Mouse (Mus musculus): ENCODE results near the gene C7. TPM values are rescaled to one million over a fixed set of nuclear protein-coding genes. Genes with fewer than 3 reads are reported as not detected.

The C7 gene
- total RNA-seq, 2 experiments from 2014 or later = 0.94 to 2.6 TPM

DNA sequence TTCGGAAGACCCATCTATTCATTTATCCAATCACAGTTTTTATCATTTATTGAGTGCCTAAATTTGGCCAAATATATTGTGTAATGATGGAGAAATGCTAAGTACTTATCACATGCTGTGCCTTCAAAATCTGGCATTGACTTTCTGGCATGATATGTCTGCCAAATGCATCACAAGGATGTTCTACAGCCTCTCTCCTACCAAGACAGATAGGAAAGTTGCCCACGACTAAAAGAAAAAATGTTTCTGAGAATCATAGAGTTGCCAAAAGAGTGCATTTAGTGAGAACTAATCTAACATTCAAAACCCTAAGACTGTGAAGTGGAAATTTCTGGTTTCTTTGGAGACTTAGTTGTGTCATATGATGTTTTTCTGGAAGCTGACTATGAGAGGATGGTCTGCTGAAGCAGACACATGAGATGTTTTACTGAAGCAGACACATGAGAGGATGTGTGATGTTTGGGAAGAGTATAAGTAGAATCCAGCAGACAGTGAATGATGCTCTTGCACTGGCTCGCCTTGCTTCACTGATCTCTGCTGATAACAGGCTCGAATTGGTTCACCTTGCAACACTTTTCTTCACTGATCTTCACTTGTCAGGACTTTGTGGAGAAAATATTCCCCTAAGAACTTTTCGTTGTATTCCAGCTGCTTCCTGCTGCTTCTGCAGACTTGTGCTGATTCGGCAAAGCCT lies 59.9 kb downstream of the C7 start:
- intact Hi-C loops (cut with DNase I) = no loop called here
- no peak for DNase-seq

DNA sequence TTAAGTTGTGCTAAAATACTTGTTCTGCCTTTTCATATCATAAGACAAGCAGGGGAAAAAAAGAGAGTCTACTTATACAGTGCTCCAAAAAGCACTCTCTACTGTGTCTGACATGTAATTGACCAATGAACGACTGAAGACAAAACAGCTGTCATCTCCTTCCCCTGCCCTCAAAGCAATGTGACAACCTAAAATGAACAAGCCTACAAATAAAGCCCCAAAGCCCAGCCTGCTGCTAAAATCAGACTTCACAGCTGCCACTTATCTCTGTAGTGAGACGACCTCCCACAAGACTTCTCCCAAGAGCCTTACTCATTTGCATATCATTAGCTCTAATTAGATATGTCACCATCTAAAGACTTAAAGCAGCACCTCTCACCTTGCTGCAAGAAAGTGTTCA lies 60.6 kb downstream of the C7 start:
- DNase-seq = no peak
- intact Hi-C loops (cut with DNase I) = no loop called here

DNA sequence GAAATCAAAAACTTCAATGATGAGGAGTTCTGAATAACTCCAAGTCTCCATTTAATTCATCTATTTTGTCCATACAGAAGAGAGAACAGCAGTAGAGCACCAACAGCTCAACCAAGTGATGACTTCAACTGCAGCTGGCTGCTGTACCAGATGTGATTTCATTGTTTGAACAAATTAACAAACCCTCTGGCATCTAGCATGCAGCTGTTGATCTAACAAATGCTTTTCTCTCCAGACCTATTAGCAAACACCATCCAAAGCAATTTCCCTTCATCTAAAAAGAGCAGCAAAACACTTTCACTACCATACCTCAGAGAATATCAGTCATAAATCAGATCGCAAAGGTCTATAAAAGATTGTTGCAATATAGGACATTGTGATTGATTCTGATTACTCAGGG lies 90.2 kb downstream of the C7 start:
- no peak for DNase-seq
- intact Hi-C loops (cut with DNase I) = no loop called here

Other genes starting within 250 kb of the C7 start
- not detected for gene Mroh2b, start 165.0 kb downstream of the C7 start, total RNA-seq (2021)
- 1 to 10 TPM; 2.2 TPM for gene Card6, start 44.8 kb upstream of the C7 start, total RNA-seq (2021)
- 100 to 1,000 TPM; 140 to 189 TPM for gene Rpl37, start 52.9 kb upstream of the C7 start, total RNA-seq (2021)
- 1 to 10 TPM; 9.0 to 9.4 TPM for gene Prkaa1, start 80.1 kb upstream of the C7 start, total RNA-seq (2021)
- 10 to 100 TPM; 43.7 to 48.9 TPM for gene Ttc33, start 121.8 kb upstream of the C7 start, total RNA-seq (2021)
- 1 to 10 TPM; 1.1 to 2.2 TPM for gene Ptger4, start 180.4 kb upstream of the C7 start, total RNA-seq (2021)

All from gastrocnemius, postnatal 36 days (tissue).